Mouse (Mus musculus) CH12.LX (cell line): ENCODE results near the gene Vps33a.

Experiments used
- CTCF ChIP-seq, 2 experiments: IDR thresholded peaks in 1 of 2; conservative IDR thresholded peaks in 1 of 2; 2 replicates each; pipeline ENCODE4 v1.5.1; 2011 to 2012; ENCODE audit warnings: low read depth in 2 of 2, low read length in 2 of 2, improper control_type of control experiment in 1 of 2, inconsistent platforms in 1 of 2, mild to moderate bottlenecking in 1 of 2, moderate library complexity in 1 of 2
- E2F4 ChIP-seq: IDR thresholded peaks from 2 replicates; pipeline ENCODE4 v1.6.1; 2011; ENCODE audit warnings: low read depth, low read length, improper control_type of control experiment; ENCODE audit not compliant: insufficient replicate concordance
- ELF1 ChIP-seq: IDR thresholded peaks from 2 replicates; pipeline ENCODE4 v1.6.1; 2014; ENCODE audit warnings: low read depth, mild to moderate bottlenecking, inconsistent platforms, low read length, improper control_type of control experiment
- EP300 ChIP-seq: IDR thresholded peaks from 2 replicates; pipeline ENCODE4 v1.6.1; 2011; ENCODE audit warnings: low read length, improper control_type of control experiment
- MAX ChIP-seq: IDR thresholded peaks from 2 replicates; pipeline ENCODE4 v1.6.1; 2011; ENCODE audit warnings: low read length, improper control_type of control experiment
- MAZ ChIP-seq: IDR thresholded peaks from 2 replicates; pipeline ENCODE4 v1.6.1; 2012; ENCODE audit warnings: low read depth, mild to moderate bottlenecking, inconsistent platforms, low read length, improper control_type of control experiment, moderate library complexity
- MEF2A ChIP-seq: IDR thresholded peaks from 2 replicates; pipeline ENCODE4 v1.6.1; 2014; ENCODE audit warnings: low read depth, mild to moderate bottlenecking, inconsistent platforms, low read length, improper control_type of control experiment, borderline replicate concordance
- MYC ChIP-seq: IDR thresholded peaks from 2 replicates; pipeline ENCODE4 v1.6.1; 2011; ENCODE audit warnings: low read depth, mild to moderate bottlenecking, improper control_type of control experiment, low read length
- POLR2A ChIP-seq: IDR thresholded peaks from 2 replicates; pipeline ENCODE4 v1.6.1; 2011; ENCODE audit warnings: low read depth, mild to moderate bottlenecking, improper control_type of control experiment, low read length
- POLR2AphosphoS2 ChIP-seq: IDR thresholded peaks from 2 replicates; pipeline ENCODE4 v1.6.1; 2011; ENCODE audit warnings: low read depth, low read length, improper control_type of control experiment
- SMC3 ChIP-seq: IDR thresholded peaks from 2 replicates; pipeline ENCODE4 v1.6.1; 2011; ENCODE audit warnings: low read depth, low read length, improper control_type of control experiment
- UBTF ChIP-seq: IDR thresholded peaks from 2 replicates; pipeline ENCODE4 v1.6.1; 2012; ENCODE audit warnings: low read depth, mild to moderate bottlenecking, inconsistent platforms, low read length, improper control_type of control experiment, moderate library complexity
- ZKSCAN1 ChIP-seq: IDR thresholded peaks from 2 replicates; pipeline ENCODE4 v1.6.1; 2012; ENCODE audit warnings: low read depth, inconsistent platforms, low read length, improper control_type of control experiment, borderline replicate concordance
- ZNF384 ChIP-seq: IDR thresholded peaks from 2 replicates; pipeline ENCODE4 v1.6.1; 2012; ENCODE audit warnings: low read depth, low read length, improper control_type of control experiment, inconsistent platforms

GRCm38 (mm10) chr5:123607211-123607669 is 34.4 kb upstream of the Vps33a start:
- TF ChIP-seq CTCF (conservative IDR thresholded peaks at IDR 0.05 in 1 of 2, IDR thresholded peaks at IDR 0.05 in 1 of 2; ENCODE audit: low read depth in 2 of 2, low read length in 2 of 2) (no peak), POLR2A (no peak), UBTF (no peak), E2F4 (no peak), EP300 (no peak), SMC3 (no peak), ZNF384 (no peak), MAZ (no peak), ELF1 (no peak), POLR2AphosphoS2 (no peak), MAX (no peak), ZKSCAN1 (no peak), MYC (no peak), MEF2A (no peak)
